Mouse (Mus musculus): ENCODE results near the gene Zfp467.

The Zfp467 gene

GRCm38 (mm10) chr6:48445181-48446101 lies at the start of gene Zfp467:
Zfp467 (minus strand) TSS chr6:48445825.
- in situ Hi-C loops (cut with MboI; ENCODE audit: unreplicated experiment in 2 of 2): no loop called here

- in situ Hi-C loops (cut with MboI; ENCODE audit: unreplicated experiment in 2 of 2): no loop called here
These were observed 47.6 kb upstream of the Zfp467 start for GRCm38 (mm10) chr6:48493136-48493730.

GRCm38 (mm10) chr6:48491361-48491760 lies 45.7 kb upstream of the Zfp467 start:
- in situ Hi-C loops (cut with MboI; ENCODE audit: unreplicated experiment in 2 of 2): no loop called here

- in situ Hi-C loops (cut with MboI; ENCODE audit: unreplicated experiment in 2 of 2): no loop called here
These were observed 44.1 kb upstream of the Zfp467 start for GRCm38 (mm10) chr6:48489741-48490140.

GRCm38 (mm10) chr6:48487747-48488725 lies 42.4 kb upstream of the Zfp467 start:
- in situ Hi-C loops (cut with MboI; ENCODE audit: unreplicated experiment in 2 of 2): no loop called here

GRCm38 (mm10) chr6:48482501-48482900 lies 36.9 kb upstream of the Zfp467 start:
- in situ Hi-C loops (cut with MboI; ENCODE audit: unreplicated experiment in 2 of 2): no loop called here

- in situ Hi-C loops (cut with MboI; ENCODE audit: unreplicated experiment in 2 of 2): no loop called here
These were observed 32.8 kb upstream of the Zfp467 start for GRCm38 (mm10) chr6:48478446-48478845.

GRCm38 (mm10) chr6:48470739-48471138 lies 25.1 kb upstream of the Zfp467 start:
- in situ Hi-C loops (cut with MboI; ENCODE audit: unreplicated experiment in 2 of 2): no loop called here

- in situ Hi-C loops (cut with MboI; ENCODE audit: unreplicated experiment in 2 of 2): no loop called here
These were observed 21.9 kb upstream of the Zfp467 start for GRCm38 (mm10) chr6:48467490-48467889.

GRCm38 (mm10) chr6:48466715-48467114 lies 21.1 kb upstream of the Zfp467 start:
- in situ Hi-C loops (cut with MboI; ENCODE audit: unreplicated experiment in 2 of 2): no loop called here

GRCm38 (mm10) chr6:48464966-48465679 lies 19.5 kb upstream of the Zfp467 start:
- in situ Hi-C loops (cut with MboI; ENCODE audit: unreplicated experiment in 2 of 2): no loop called here

- in situ Hi-C loops (cut with MboI; ENCODE audit: unreplicated experiment in 2 of 2): no loop called here
These were observed 7.1 kb upstream of the Zfp467 start for GRCm38 (mm10) chr6:48452771-48453170.

- in situ Hi-C loops (cut with MboI; ENCODE audit: unreplicated experiment in 2 of 2): no loop called here
These were observed 6.5 kb upstream of the Zfp467 start for GRCm38 (mm10) chr6:48452151-48452550.

- in situ Hi-C loops (cut with MboI; ENCODE audit: unreplicated experiment in 2 of 2): no loop called here
These were observed 2.9 kb upstream of the Zfp467 start for GRCm38 (mm10) chr6:48448527-48448926.

GRCm38 (mm10) chr6:48447929-48448328 lies 2.3 kb upstream of the Zfp467 start, which contains the start of gene Sspo:
Sspo (plus strand) TSS chr6:48448229.
- in situ Hi-C loops (cut with MboI; ENCODE audit: unreplicated experiment in 2 of 2): no loop called here

GRCm38 (mm10) chr6:48446896-48447295 lies 1.3 kb upstream of the Zfp467 start:
- in situ Hi-C loops (cut with MboI; ENCODE audit: unreplicated experiment in 2 of 2): no loop called here

- in situ Hi-C loops (cut with MboI; ENCODE audit: unreplicated experiment in 2 of 2): no loop called here
These were observed 631 bp upstream of the Zfp467 start for GRCm38 (mm10) chr6:48446256-48446655.

- in situ Hi-C loops (cut with MboI; ENCODE audit: unreplicated experiment in 2 of 2): no loop called here
These were observed 1.1 kb downstream of the Zfp467 start for GRCm38 (mm10) chr6:48444310-48445180.

All from v-Abl transformed pro-B cells (cell line).